Mouse (Mus musculus) spleen, adult 2 months (tissue): ENCODE results near the gene Irs2.

Source experiments
- CTCF ChIP-seq: fragments of 200-500 bp; IDR thresholded peaks from 2 replicates; pipeline ENCODE4 v1.5.1; 2011; ENCODE audit warnings: mild to moderate bottlenecking, inconsistent platforms; ENCODE audit not compliant: insufficient read depth, insufficient read length, insufficient replicate concordance; ENCODE audit errors: extremely low read depth
- POLR2A ChIP-seq: fragments of 200-500 bp; IDR thresholded peaks from 2 replicates; pipeline ENCODE4 v1.6.1; 2011; ENCODE audit warnings: low read depth, low read length, inconsistent platforms

GRCm38 (mm10) chr8:10945490-10945889, 62.8 kb downstream of the Irs2 start:
- TF ChIP-seq POLR2A (no peak), CTCF (no peak)
